Mouse (Mus musculus) heart, embryonic 14.5 days (tissue): ENCODE measurements around the gene Kcnh4. TPM values are rescaled to one million over a fixed set of nuclear protein-coding genes. Genes with fewer than 3 reads are reported as not detected.

ENCODE experiments used
- ATAC-seq: fragments of 200-750 bp; cut with Nextera tagmentation; 2 replicates; pipeline ENCODE4 v1.8.0; 2017; ENCODE audit warnings: low read depth, moderate TSS enrichment; ENCODE audit not compliant: insufficient number of reproducible peaks, insufficient read depth, low FRiP score
- H3K27ac ChIP-seq, 2 experiments: fragments of 200-500 bp in 1 of 2; fragments of 300-500 bp in 1 of 2; sonication (generic) in 1 of 2; replicated peaks in 1 of 2; 2 replicates each; pipeline ENCODE4 v1.5.1; 2012 to 2014; ENCODE audit warnings: low read depth in 2 of 2, low read length in 2 of 2, control low read depth in 1 of 2, mild to moderate bottlenecking in 1 of 2, mixed read lengths in 1 of 2; ENCODE audit not compliant: control insufficient read depth in 1 of 2, insufficient read depth in 1 of 2
- H3K27me3 ChIP-seq: fragments of 300-500 bp; sonication (generic); 2 replicates; pipeline ENCODE4 v1.6.1; 2014; ENCODE audit warnings: mild to moderate bottlenecking, low read length, control low read depth; ENCODE audit not compliant: control insufficient read depth, insufficient read depth
- H3K36me3 ChIP-seq: fragments of 300-500 bp; sonication (generic); 2 replicates; pipeline ENCODE4 v1.6.1; 2014; ENCODE audit warnings: mild to moderate bottlenecking, control low read depth, low read length, mixed read lengths; ENCODE audit not compliant: control insufficient read depth, insufficient read depth
- H3K4me1 ChIP-seq, 2 experiments: fragments of 200-500 bp in 1 of 2; fragments of 300-500 bp in 1 of 2; sonication (generic) in 1 of 2; 2 replicates each; pipeline ENCODE4 v1.6.1; 2012 to 2014; ENCODE audit warnings: low read length in 2 of 2, control low read depth in 1 of 2, mixed read lengths in 1 of 2; ENCODE audit not compliant: control insufficient read depth in 2 of 2, insufficient read depth in 2 of 2
- H3K4me2 ChIP-seq: fragments of 300-500 bp; sonication (generic); 2 replicates; pipeline ENCODE4 v1.6.1; 2014; ENCODE audit warnings: mild to moderate bottlenecking, low read length
- H3K4me3 ChIP-seq, 2 experiments: fragments of 200-500 bp in 1 of 2; fragments of 300-500 bp in 1 of 2; sonication (generic) in 1 of 2; 2 replicates each; pipeline ENCODE4 v1.5.1; 2012 to 2014; ENCODE audit warnings: low read length in 2 of 2, mild to moderate bottlenecking in 2 of 2, control low read depth in 1 of 2, low read depth in 1 of 2, moderate library complexity in 1 of 2; ENCODE audit not compliant: control insufficient read depth in 1 of 2, insufficient read depth in 1 of 2
- H3K9ac ChIP-seq: fragments of 300-500 bp; sonication (generic); 2 replicates; pipeline ENCODE4 v1.6.1; 2014; ENCODE audit warnings: mild to moderate bottlenecking, low read length
- H3K9me3 ChIP-seq: fragments of 300-500 bp; sonication (generic); 2 replicates; pipeline ENCODE4 v1.6.1; 2016; ENCODE audit warnings: low read length, control low read depth; ENCODE audit not compliant: control insufficient read depth
- WGBS: fragments of 180-500 bp; shearing (Covaris S2); extraction: QIAGEN DNeasy Blood & Tissue Kit; methylation state at CpG from one replicate; pipeline ENCODE4 v1.1.7; 2014; 5-methylcytosine and 5-hydroxymethylcytosine counted together
- polyA plus RNA-seq: library from polyadenylated mRNA; unstranded; fragments of >200 nt; fragmentation: Nextera tagmentation; extraction: Ambion mirVana; gene quantifications from 2 replicates; pipeline ENCODE4 v1.2.1, GENCODE M21; 2014

Gene Kcnh4
- polyA plus RNA-seq, 1 experiment from 2014 or later: not detected

GRCm38 (mm10) chr11:100741348-100741747 lies 18.4 kb downstream of the Kcnh4 start:
- Histone ChIP-seq H3K27ac (no peak overlapping the region), H3K9ac (no peak overlapping the region), H3K27me3 (no peaks in the 10 kb centered on the region; the same call in 1 of the 2 replicates), H3K36me3 (no peaks in the 10 kb centered on the region), H3K4me2 (no peak overlapping the region), H3K4me1 (peaks cover 6 to 10% of the 10 kb centered on the region in 2 experiments), H3K9me3 (no peaks in the 10 kb centered on the region), H3K4me3 (no peak overlapping the region)
- ATAC-seq: no peak
- 65% methylated on average over 6 of the region's 6 CpGs for WGBS

GRCm38 (mm10) chr11:100738749-100739148 lies 21.0 kb downstream of the Kcnh4 start:
- H3K9ac ChIP-seq: peak overlapping the region; percentile 72
- 8% methylated on average over 5 of the region's 5 CpGs for WGBS
- ATAC-seq: no peak
- H3K4me2 ChIP-seq: peak overlapping the region; percentile 69
- H3K4me1 ChIP-seq: peaks cover 10 to 17% of the 10 kb centered on the region in 2 experiments
- H3K36me3 ChIP-seq: no peaks in the 10 kb centered on the region
- peak overlapping the region; percentile 69 to 85; a peak in 3 of 4 replicates for H3K4me3 ChIP-seq
- no peaks in the 10 kb centered on the region for H3K9me3 ChIP-seq
- H3K27ac ChIP-seq: no peak overlapping the region
- no peaks in the 10 kb centered on the region for H3K27me3 ChIP-seq

DNA sequence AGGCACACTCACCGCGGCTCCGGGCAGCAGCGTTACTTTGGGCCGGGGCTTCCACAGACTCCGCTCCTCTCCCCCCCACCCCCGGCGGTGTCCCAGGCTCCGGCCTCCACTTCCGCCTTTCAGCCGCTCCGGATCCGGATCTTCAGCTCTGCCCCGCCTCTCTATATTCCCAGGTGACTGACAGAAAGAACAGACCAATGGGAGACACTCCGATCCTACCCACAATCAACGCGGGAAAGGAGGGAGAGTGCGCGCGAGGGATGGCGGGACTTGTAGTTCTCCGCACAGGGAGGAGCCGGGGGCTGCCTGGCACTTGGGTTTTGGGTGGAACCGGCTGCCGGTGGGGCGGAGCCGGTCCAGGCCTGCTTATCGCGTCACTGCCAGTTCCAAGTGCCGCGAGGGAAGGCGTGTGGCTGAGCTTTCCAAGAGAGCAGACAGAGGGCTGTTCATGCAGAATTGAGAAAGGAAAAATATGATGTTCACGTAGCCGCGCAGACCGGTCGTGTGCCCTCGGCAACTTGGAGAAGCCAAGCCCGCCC lies 21.6 kb downstream of the Kcnh4 start, which contains the start of gene Rab5c:
Gene Rab5c (minus strand): TSS at position 150 of the 539 bp plus-strand sequence.
- ATAC-seq: peak; percentile 99
- under 1% methylated on average over 38 of the region's 39 CpGs for WGBS

DNA sequence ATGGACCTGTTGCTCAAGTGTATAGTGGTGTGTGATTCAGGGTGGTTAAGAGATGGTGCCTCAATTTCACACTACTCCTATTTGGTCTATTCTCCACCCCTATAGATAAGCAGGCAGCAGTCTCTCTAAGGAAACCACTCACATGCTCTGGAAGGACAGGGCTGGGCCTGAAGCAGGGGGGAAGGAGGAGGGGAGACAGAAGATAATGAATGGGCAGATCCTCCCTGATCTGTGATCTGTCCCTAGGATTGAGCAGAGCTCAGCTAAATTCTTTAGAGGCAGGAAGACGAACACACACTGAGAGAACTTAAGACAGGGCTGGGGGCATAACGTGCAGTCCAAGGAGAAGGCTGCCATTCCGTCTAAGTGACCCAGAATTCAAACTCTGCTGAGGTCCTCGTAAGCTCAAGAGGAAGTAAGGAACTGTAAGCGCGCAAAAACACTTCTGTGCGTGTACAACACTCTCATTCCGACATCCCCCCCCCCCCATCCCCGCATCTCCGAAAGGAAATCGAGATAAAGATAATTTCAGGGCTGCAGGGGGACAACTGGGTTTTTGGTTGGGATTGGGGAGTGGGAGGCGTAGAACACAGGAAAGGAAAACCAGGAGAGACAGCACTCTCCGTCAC lies 22.5 kb downstream of the Kcnh4 start:
- no peaks in the 10 kb centered on the region for H3K27me3 ChIP-seq
- 1% methylated on average over 13 of the region's 13 CpGs for WGBS
- peak overlapping the region; percentile 92 for H3K9ac ChIP-seq
- peaks cover 10 to 17% of the 10 kb centered on the region in 2 experiments for H3K4me1 ChIP-seq
- ATAC-seq: no peak
- peak overlapping the region; percentile 50 to 69; a peak in 3 of 4 replicates for H3K27ac ChIP-seq
- peak overlapping the region; percentile 69 to 85 for H3K4me3 ChIP-seq
- H3K9me3 ChIP-seq: no peaks in the 10 kb centered on the region
- H3K36me3 ChIP-seq: peaks cover 9% of the 10 kb centered on the region; the same call in 1 of the 2 replicates
- H3K4me2 ChIP-seq: peak overlapping the region; percentile 83

More for the DNA sequence above, 21.6 kb downstream of the Kcnh4 start, which contains the start of gene Rab5c:
- Histone ChIP-seq H3K36me3 (0 out of 2 replicates have a peak, but pooled peaks cover 2% of the 10 kb centered on the region), H3K4me1 (peaks cover 10 to 17% of the 10 kb centered on the region in 2 experiments), H3K27me3 (no peaks in the 10 kb centered on the region), H3K9me3 (no peaks in the 10 kb centered on the region), H3K9ac (peak within 1 kb of the TSS; percentile 92), H3K4me2 (peak within 1 kb of the TSS; percentile 83), H3K27ac (peak within 1 kb of the TSS; percentile 69), H3K4me3 (peak within 1 kb of the TSS; percentile 69 to 85)

DNA sequence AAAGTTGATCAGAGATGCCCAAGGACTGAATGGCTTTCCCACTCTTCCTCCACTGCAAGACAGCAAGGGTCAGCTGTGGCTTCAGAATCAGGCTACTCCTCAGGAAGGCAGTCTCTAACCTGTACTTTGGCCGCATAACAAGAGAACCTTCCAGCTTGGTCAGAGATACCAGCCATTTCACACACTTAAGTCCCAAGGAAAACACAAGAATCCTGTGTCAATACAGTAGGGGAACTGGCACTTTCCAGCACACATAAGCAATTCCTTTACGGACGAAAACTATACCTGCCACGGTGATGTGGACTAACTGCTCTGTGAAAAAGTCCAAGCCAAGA lies 23.0 kb downstream of the Kcnh4 start:
- peak overlapping the region; percentile 83 for H3K4me2 ChIP-seq
- peak overlapping the region; percentile 10 to 85; a peak in 3 of 4 replicates for H3K4me3 ChIP-seq
- H3K27me3 ChIP-seq: no peaks in the 10 kb centered on the region
- 58% methylated on average over 4 of the region's 4 CpGs for WGBS
- peaks cover 10% of the 10 kb centered on the region; the same call in 1 of the 2 replicates for H3K36me3 ChIP-seq
- ATAC-seq: no peak
- H3K27ac ChIP-seq: peak overlapping the region; percentile 8 to 16; a peak in 1 of 4 replicates
- peak overlapping the region; percentile 92; the same call in 1 of the 2 replicates for H3K9ac ChIP-seq
- peaks cover 10 to 17% of the 10 kb centered on the region in 2 experiments for H3K4me1 ChIP-seq
- no peaks in the 10 kb centered on the region for H3K9me3 ChIP-seq

- Histone ChIP-seq H3K9ac (peak overlapping the region; percentile 42; the same call in 1 of the 2 replicates), H3K4me1 (peaks cover 10 to 17% of the 10 kb centered on the region in 2 experiments), H3K9me3 (no peaks in the 10 kb centered on the region), H3K36me3 (peaks cover 10% of the 10 kb centered on the region; the same call in 1 of the 2 replicates), H3K27ac (0 out of 4 replicates have a peak overlapping the region, but pooled peaks of 1 of the 2 experiments have one; percentile 0), H3K27me3 (no peaks in the 10 kb centered on the region), H3K4me3 (peak overlapping the region; percentile 9 to 21; a peak in 2 of 4 replicates), H3K4me2 (peak overlapping the region; percentile 83)
- 57% methylated on average over 14 of the region's 14 CpGs for WGBS
- no peak for ATAC-seq
Measured at GRCm38 (mm10) chr11:100735954-100736745, 23.6 kb downstream of the Kcnh4 start.
